Mouse (Mus musculus) skeletal muscle tissue, adult 2 months (tissue): Measurements from ENCODE around the gene Efcab11.

Source experiments
- DNase-seq: peaks from one replicate; pipeline ENCODE4 v3.0.0-alpha.2; 2012; ENCODE audit warnings: low read depth, low spot score

Efcab11 gene

GRCm38 (mm10) chr12:99884269-99885261, at the start of gene Efcab11, which contains the start of gene Tdp1:
Efcab11 (minus strand) TSS chr12:99884439.
Tdp1 (plus strand) TSS chr12:99884517.
- peak; percentile 87 for DNase-seq

DNA sequence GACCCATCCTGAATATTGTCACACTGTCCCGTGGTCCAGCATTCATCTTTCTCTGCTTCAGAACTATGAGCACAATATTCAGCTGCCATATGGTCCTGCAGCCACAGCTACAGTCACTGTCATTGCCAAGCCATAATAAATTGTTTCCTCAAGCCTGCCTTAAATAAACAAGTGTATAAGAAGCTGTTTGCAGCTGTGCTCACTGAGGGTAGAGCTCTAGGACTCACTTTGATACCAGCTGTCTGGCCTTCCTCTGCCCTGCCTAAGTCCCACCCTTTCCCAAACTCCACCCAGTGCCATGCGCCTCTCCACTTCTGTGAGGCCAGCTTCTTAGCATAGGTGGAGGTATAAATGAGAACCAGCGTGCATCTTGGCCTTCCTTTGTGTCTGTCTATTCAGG, 49.4 kb upstream of the Efcab11 start:
- no peak for DNase-seq

DNA sequence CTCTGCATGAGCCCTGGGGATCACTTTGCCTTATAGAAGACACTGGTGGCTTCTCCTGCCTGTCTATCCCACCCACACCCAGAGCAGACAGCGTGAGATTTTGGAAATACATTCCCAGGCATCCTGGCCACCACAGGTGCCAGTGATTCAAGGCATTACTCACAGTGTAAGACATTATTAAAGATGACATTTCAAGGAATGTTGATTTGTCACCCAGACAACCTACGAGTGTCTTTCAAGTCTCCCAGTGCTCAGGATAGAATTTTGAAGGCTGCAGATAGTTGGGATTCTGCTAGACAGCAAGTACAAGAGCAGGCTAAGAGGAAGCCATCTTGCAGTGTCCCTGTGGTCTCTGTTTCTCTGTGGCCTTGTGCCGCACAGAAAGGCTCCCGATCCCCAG, 48.0 kb upstream of the Efcab11 start:
- no peak for DNase-seq

- DNase-seq, result no peak
Measured at GRCm38 (mm10) chr12:99929160-99929559, 44.9 kb upstream of the Efcab11 start.

DNA sequence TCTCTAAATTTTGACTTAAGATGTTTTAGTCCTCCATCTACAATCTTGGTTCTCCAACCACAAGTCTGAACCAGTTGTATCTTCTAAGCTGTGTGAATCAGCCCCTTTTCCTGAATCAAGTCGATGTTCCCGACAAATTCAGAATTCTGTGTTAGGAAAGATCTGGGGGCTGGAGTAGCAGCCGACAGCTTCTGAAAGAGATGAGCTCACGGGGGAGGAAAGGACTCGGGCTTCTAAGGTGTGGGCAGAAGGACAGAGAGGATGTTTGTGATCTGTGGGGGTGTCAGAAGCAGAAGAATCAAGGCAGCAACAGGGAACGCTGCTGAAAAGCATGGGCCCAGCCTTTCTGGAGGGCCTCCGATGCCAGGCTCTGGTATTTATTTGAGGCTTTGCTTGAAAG, 44.1 kb upstream of the Efcab11 start:
- DNase-seq, result no peak

GRCm38 (mm10) chr12:99923703-99924102, 39.5 kb upstream of the Efcab11 start:
- DNase-seq, result no peak

GRCm38 (mm10) chr12:99923131-99923606, 38.9 kb upstream of the Efcab11 start:
- no peak for DNase-seq

- no peak for DNase-seq
Measured at GRCm38 (mm10) chr12:99921045-99921444, 36.8 kb upstream of the Efcab11 start.

DNA sequence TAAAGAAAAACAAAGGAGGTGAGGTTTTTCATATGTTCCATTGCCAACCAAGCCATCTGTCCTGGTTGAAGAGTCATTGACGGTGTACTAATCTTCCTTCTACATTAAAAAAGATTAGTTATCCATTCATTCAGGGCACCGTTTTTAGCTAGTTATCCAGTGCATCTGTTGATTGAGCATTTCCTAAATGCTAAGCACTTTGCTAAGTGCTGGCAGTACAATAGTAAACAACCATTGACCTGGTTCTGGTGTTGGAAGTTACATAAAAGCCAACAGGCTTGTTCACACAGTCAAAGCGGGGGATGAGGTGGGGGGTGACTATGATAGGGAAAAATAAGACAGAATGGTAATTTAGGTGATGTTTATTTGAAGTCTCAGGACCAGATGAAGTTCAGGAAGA, 35.4 kb upstream of the Efcab11 start:
- no peak for DNase-seq

DNA sequence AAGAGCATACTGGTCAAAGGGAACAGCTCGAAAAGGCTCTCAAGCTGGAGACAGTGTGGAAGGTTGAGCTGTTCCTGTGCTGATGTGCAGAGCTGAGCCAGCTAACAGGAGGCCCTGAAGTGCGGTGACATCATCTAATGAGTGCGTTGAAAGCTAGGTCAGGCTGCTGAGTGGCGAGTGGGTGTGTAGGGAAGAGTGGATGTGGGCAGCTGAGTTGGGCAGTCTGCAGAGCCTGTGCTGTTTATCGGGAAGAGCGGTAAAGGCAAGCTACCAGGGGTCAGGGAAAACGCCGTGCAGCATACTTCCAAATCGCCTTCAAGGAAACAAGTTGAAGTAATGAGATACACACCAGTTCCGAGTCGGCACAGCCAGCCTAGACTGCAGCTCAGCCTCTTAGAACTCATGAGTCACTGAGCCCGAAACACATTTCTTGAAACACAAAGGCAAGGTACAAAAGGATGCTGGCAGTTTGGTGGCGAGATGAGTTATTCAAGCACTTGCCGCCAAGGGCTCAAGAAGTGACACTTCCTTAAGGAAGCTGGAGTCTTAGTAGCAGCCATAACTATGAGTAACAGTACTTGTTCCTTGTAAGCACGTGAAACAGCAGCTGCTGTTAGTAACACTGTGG, 33.7 kb upstream of the Efcab11 start:
- no peak for DNase-seq

DNA sequence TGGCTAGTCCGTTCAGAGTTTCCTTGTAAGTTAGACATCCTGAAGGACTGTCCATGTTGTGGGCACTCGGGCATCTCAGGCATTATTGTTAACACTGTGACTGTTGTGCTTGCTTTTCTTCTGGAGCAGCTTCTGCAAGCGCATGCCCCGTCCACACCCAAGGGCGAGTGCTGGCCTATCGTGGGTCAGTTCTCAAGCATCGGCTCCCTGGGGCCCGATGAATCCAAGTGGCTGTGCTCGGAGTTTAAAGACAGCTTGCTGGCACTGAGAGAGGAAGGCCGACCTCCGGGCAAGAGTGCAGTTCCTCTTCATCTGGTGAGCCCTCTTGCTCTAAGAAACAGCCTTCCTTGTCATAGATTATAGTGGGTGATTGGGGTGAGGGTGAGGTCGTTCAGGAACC, 27.2 kb upstream of the Efcab11 start:
- no peak for DNase-seq

DNA sequence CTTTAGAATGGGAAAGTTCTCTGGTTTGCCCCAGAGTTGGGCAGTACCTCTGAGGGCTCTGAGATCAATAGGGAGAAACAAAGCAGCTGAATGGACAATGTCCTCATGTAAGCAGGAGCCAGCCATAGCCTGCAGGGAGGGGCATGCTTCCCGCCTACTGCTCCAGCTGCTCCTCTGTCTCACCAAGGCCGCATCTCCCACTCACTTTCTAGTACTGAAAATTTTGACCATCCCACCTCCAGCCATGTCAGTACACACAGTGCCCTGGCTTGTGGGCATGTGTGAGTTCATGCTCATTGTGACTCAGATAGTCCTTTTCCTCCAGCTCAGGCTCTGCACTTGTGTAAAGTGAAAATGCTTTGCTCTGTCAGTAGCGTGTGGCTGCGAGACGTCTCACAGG, 20.3 kb upstream of the Efcab11 start:
- no peak for DNase-seq

DNA sequence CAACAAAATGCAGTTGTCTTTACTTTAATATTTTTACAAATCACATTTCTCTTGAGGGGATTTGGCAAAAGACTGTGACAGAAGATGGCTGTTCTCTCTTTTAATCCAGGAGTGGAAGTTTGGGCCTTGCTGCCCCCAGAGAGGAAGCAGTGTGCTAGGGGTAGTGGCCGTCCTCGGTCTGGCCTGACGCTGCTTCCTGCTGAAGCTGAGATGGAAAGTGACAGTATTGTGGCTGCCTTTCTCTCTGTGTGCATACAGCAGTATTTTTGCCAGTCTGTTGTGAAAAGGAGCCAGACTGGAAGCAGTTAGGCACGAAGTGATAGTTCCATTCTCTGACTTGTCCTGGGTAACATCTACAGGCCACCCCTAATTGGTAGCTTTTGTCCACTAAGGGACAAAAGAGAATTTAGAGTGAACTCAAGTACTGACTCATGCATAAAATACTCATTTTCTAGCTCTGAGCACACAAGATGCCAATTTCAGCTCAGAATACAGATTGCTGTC, 18.7 kb upstream of the Efcab11 start:
- DNase-seq, result no peak

GRCm38 (mm10) chr12:99901973-99902866, 18.0 kb upstream of the Efcab11 start:
- DNase-seq, result peak; percentile 26

DNA sequence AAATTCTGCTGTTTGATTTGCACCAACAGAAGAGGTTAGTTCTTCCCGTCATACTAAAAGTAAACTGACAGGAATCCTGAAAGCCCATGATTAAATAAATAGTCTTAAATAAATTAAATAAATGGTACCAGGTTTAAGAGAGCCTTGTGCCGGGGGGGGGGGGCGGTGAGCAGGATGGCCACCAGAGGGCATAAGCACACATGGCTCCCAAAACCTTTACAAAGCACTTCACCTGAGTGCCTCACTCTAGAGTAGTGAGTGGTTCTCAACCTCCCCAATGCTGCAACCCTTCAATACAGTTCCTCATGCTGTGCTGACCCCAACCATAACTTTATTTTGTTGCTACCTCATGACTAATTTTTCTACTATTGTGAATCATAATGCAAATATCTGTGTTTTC, 15.8 kb upstream of the Efcab11 start:
- no peak for DNase-seq

- no peak for DNase-seq
Measured at GRCm38 (mm10) chr12:99898248-99898870, 14.1 kb upstream of the Efcab11 start.

- no peak for DNase-seq
Measured at GRCm38 (mm10) chr12:99897846-99898245, 13.6 kb upstream of the Efcab11 start.

GRCm38 (mm10) chr12:99885282-99885901, 1.2 kb upstream of the Efcab11 start:
- DNase-seq, result no peak

DNA sequence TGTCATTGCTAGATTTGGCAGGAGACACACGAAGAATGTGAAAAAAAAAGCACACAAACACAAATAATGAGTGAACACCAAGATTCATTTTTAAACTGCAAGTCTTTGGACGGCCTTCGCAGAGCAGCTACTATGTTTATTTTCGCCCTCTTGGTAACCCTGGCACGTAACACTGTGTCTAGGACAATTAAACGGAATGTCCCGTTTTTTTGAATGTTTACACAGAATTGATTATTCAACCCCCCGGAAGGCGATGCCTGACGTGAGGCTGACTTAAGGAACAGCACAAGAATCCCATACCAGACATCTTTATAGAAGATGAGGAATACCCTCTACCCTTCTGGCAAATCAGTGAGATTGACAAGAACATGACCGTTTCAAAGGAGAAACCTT, 530 bp downstream of the Efcab11 start:
- DNase-seq, result no peak

- DNase-seq, result peak; percentile 84
Measured at GRCm38 (mm10) chr12:99883000-99883712, 1.1 kb downstream of the Efcab11 start.
